Mouse (Mus musculus) left cerebral cortex, postnatal 10 days (tissue): ENCODE data around the gene Fpr1. TPM values are rescaled to one million over a fixed set of nuclear protein-coding genes. Genes with fewer than 3 reads are reported as not detected.
"Not testable (repeated sequence)": the region's sequence is repeated elsewhere in the genome, so short reads cannot be mapped to it uniquely, and the experiment has no call there.

Source experiments
- DNase-seq, 2 experiments: peaks; one replicate each; pipeline ENCODE4 v3.0.0; 2021 to 2022; ENCODE audit warnings: low spot score in 2 of 2, mixed read lengths in 1 of 2; ENCODE audit errors: extremely low spot score in 1 of 2
- intact Hi-C: fragments of 180-260 bp; cut with DNase I; formaldehyde crosslinking; loops from one replicate; pipeline ENCODE4 v1.15.1; 2025
- total RNA-seq, 2 experiments: library from RNA; stranded (reverse); gene quantifications; 2 replicates each; pipeline ENCODE4 v1.2.3; 2021

Fpr1 gene
- total RNA-seq, 2 experiments from 2014 or later = not detected

DNA sequence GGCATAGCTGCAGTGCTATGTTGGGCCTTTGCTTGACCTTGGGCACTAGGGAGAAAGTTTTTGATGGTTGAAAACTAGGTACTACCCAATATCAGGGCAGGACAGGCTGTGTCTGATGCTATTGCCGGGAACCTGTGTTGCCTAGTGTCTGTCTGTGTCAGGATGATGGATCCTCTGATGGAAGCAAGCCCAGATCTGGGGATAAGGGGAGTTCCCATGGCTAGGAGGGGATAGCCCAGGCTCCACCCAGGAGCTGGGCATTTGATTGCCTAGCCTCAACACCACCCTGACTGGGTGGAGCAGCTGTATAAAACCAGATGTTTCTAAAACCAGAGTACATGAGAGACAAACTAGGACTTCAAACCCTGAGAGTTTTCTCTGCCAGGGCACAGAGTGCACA is 27.1 kb downstream of the Fpr1 start:
- intact Hi-C loops = loop anchor here (5.0 kb wide), 1 partner anchor 41 kb away; no protein-coding TSS in a partner anchor
- no peak for DNase-seq

DNA sequence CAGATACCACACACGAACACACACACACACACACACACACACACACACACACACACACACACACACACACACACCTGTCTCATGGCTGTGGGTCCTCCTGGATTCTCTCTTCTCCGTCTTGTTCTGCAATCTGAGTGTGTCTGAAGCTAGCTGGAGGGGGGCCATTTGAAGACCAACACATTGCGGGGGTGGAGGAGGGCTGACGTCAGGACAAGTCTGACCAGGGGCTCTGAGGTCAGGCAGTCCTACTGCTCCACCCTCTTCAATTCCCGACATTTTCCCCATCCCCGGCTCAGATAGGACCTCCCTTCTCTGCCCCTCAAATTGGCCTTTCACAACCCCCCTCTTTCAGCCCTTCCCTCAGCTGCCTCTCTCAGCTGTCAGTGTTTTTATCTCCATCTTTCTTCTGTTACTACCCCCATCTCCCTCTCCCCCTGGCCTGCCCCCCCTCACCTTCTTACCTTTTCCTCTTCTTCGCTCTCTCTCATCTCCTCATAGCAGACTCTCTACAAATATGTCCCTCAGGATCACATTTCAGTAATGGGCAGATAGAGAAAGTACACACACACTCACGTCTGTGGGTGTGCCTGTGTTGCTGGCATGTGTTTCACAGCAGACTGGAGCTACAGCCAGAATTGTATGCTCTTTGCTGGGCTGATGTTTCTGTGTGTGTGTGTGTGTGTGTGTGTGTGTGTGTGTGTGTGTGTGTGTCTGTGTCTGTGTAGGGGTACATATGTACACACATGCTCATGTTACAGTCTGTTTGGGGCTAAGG is 28.5 kb downstream of the Fpr1 start, which contains the start of gene Has1:
Gene Has1 (minus strand): TSS at position 142 of the 775 bp plus-strand sequence.
- intact Hi-C loops = loop anchor here (5.0 kb wide), 1 partner anchor 42 kb away; no protein-coding TSS in a partner anchor
- no peak for DNase-seq

DNA sequence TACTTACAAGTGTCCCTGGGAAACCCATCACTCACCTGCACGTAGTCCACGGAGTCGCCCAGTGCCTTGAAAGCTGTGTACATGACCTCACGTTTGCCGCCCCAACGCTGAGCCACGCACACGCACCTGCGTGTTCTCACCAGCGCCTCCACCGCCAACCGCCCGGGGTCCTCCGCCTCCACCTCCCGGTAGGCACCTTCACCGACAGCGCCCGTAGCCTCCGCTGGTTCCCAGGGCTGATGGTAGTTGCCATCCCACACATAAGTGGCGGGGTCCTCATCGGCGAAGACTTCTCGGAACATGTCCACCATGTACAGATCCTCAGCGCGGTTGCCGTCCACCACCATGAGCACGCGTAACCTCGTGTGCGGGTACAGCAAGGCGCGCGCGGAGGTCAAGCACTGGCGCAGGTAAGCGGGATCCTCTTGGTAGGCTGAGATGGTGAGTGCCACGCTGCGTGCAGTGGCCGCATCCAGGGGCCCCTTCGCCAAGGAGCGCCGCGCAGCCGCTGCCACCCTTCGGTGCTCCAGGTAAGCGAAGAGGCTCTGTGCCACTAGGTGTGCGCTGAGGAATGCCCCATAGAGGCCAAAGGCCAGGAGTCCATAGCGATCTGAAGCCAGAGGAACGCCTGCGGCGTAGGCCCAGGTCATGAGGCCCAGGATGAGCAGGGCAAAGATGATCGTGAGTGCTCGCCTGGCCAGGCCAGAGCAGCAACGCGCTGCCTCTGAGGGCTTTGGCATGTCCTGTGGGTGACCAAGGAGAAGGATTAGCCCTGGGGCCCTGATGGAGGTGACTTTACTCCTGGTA is 33.6 kb downstream of the Fpr1 start:
- intact Hi-C loops = no loop called here

DNA sequence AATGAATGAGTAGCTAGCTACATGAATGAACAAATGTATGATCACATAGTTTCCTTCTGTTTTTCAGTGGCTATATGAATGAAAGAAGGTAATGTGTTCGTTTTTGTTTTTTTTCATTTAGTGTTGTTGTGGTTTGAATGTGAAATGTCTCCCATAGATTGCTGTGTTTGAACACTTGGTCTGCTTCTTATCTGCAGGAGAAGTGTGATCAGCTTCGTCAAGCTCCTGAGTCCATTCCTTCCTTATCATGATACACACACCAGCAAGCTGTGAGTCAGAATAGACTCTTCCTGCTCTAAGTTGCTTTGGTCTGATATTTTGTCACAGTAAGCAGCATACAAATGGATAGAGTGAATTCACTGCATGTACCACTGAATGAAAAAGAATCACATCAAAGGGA is 34.8 kb downstream of the Fpr1 start:
- intact Hi-C loops = no loop called here
- DNase-seq = no peak

More for the DNA sequence above, 33.6 kb downstream of the Fpr1 start:
- peak in 1 of 2 experiments; percentile 50 for DNase-seq

DNA sequence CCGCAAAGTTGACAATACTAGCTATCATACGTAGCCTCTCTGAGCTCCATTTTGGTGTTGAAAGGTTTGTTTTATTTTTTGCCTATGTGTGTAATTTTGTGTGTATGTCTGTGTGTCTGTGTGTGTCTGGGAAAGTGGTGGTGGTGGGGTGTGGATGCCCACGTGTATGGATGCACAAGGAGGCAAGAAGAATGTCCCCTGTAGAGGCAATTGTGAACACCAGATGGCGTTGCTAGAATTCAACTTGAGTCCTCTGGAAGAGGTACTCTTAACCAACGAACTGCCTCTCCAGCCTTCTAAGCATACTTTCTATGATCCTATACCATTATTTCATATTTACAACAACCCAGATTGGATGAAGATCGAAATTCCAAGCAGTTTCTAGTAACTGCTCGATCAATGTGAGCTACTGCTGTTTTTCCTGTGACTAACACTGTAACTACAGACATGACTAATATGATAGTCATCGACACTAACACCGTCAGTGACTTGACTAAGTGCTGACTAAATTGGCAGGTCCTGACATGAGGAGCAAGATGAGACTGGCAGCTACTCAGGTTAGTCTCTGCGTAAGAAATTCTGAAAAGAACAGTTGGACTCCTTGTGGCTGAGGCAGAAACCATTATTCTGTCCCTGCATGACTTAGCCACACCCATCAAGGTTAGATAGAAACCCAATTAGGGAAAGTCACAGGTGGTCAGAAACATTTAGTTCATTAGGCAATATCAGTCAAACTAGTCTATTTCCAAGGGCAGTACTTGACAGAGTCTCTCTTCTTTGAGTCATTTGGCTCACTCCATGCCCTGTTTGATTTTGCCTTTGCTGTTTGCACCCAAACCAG is 38.3 kb downstream of the Fpr1 start:
- intact Hi-C loops = no loop called here

DNA sequence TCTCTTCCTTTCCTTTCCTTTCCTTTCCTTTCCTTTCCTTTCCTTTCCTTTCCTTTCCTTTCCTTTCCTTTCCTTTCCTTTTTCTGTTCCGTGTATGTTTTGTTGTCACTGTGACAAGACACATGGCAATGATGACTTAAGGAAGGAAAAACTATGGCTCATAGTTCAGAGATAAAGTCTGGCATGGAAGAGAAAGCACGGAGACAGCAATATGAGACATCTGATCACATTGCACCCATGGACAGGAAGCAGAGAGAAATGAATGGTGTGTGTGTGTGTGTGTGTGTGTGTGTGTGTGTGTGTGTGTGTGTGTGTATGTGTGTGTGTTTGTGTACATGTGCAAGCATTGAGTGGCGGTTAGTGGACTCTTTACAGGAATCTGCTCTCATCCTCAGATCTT is 39.1 kb downstream of the Fpr1 start:
- DNase-seq, intact Hi-C loops: not testable (repeated sequence)

More for the DNA sequence above, 38.3 kb downstream of the Fpr1 start:
- no peak for DNase-seq

DNA sequence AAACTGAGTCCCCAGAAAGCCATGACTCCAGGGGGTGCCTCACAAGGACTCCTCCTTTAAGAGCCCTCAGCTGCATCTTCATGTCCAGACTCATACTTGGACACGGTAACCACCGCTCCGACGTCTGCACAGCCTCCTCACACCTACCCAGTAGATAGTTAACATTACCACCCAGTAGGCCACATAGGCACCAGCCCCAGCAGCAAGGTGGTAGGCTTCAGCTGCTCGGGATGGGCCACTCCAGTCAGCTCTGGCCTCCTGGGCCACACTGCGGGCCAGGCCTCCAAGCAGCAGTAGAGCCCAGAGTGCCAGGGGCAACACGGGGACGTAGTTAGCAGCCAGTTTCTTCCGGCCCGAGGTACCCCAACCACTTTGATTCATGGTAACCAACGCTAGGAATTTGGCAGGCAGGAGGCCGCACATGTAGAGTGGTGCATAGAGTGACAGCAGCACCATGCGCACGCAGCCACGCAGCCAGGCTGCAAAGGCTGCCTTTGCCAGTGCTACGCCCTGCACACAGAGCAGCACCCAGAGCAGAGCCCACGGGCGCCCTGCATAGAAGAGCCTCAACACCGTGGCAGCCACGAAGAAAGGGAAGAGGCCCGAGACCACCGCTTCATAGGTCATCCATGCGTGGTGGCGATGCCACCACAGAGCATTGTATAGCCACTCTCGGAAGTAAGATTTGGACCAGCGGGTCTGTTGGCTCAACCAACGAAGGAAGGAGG is 40.0 kb downstream of the Fpr1 start:
- no peak for DNase-seq
- intact Hi-C loops = no loop called here

GRCm38 (mm10) chr17:17840796-17841195 is 42.9 kb downstream of the Fpr1 start:
- no peak for DNase-seq
- intact Hi-C loops = no loop called here

- no peak for DNase-seq
- intact Hi-C loops = no loop called here
These were observed 44.5 kb downstream of the Fpr1 start for GRCm38 (mm10) chr17:17839276-17839675.

- intact Hi-C loops = no loop called here
- peak; percentile 93 to 97 for DNase-seq
These were observed 45.6 kb downstream of the Fpr1 start for GRCm38 (mm10) chr17:17837919-17838701.

- DNase-seq = peak in 1 of 2 experiments; percentile 59
- intact Hi-C loops = no loop called here
These were observed 46.3 kb downstream of the Fpr1 start for GRCm38 (mm10) chr17:17837426-17837825.

DNA sequence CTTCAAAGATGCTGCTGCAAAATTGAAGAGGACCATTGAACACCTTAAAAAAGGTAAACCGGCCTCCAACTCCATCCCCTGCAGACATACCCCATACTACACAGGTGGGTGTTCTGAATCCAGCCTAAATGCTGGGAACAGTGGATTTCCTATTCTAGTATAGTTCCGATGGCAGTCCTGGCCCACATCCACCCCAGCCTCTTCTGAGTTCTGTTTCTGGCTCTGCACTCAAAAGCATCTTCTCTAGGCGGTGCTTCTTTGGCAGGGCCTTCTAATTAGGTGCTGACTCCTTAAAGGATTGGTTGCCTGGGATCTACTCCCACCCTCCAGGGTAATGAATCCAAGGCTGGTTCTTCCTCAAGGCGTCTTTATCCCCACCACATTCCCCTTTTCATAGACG is 47.6 kb downstream of the Fpr1 start:
- no peak for DNase-seq
- intact Hi-C loops = no loop called here

- DNase-seq = no peak
- intact Hi-C loops = no loop called here
These were observed 48.8 kb downstream of the Fpr1 start for GRCm38 (mm10) chr17:17834896-17835295.

- intact Hi-C loops = no loop called here
- no peak for DNase-seq
These were observed 53.0 kb downstream of the Fpr1 start for GRCm38 (mm10) chr17:17830731-17831130.

DNA sequence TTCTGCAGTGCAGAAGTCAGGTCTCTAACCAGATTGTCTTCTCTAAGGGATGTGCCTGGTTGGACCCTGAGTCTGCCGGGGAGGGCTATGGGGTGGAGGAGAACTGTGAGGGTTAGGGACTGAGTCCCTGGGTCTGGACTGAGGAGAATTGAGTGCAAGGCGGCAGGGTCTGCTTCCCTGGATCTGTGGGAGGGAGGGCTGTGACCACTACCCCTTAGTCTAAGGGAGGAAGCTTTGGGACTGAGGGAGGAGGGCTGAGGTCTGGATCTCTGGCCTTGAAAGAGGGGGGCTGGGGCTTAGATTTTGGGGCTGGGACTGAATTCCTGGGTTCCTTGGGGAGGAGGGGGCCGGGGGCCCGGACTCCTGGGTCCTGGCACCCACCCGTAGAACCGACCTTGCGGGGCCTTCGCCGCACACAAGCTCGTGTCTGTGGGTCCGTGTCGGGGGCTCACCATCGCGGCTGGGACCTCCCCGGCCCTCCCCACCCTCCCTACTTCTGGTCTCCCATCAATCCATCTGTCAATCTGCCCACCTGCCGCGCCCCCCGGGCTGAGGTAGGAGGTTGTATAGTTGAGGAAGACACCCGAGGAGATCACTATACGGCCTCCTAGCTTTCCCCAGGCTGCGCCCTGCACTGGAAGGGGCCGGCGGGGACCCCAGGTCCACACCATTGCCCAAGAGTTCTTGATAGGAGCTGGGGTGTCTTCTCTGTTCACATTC is 53.8 kb downstream of the Fpr1 start:
- DNase-seq = peak in 1 of 2 experiments; percentile 47
- intact Hi-C loops = no loop called here

DNA sequence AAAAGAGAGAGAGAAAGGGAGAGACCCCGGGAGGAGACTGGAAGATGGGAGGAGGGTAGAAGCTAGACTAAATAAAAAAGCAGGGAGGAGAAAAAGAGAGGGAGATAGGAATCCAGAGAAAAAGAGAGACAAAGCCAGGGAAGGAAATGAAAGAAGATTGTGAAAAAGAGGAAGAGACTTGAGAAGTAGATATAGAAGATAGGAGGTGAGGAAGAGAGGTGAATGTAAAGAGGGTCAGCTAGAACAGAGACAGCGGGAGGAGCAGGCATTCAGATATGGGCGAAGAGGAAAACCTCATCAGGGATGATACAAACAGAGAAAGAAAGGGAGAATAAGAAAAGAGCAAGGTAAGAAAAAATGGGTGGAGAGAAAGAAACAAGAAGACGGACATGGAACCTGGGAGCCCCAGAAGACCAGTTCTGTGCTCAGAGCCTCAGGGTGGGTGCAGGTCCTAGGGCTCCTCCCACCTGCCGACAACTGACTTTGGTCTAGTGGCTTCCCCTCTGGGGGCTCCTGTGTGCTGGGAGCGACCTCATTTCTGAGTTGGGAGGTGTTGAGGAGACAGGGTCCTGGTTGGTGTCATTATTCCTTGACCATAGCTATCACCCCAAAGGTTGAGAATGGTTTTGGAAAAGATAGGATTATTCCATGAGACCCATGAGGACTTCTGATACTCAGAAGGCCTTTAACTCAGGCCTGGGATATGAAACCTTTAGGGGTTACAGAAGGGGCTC is 54.5 kb downstream of the Fpr1 start:
- peak in 1 of 2 experiments; percentile 44 for DNase-seq
- intact Hi-C loops = no loop called here
